Mouse (Mus musculus): ENCODE measurements around the gene Tprgl. TPM values are rescaled to one million over a fixed set of nuclear protein-coding genes. Genes with fewer than 3 reads are reported as not detected.
A peak's percentile ranks its signal among the peaks of the same experiment; 100 is the strongest.

Tprgl gene
- total RNA-seq, 2 experiments from 2014 or later = 171 to 177 TPM

- Histone ChIP-seq H3K27ac (no peak overlapping the region), H3K4me3 (no peak overlapping the region)
- DNase-seq (ENCODE audit: low spot score in 2 of 2) = no peak
- TF ChIP-seq CTCF (conservative IDR thresholded peaks at IDR 0.05) = no peak
Measured at GRCm38 (mm10) chr4:154154104-154154503, 6.4 kb downstream of the Tprgl start.

GRCm38 (mm10) chr4:154146342-154146741, 14.1 kb downstream of the Tprgl start:
- H3K4me3 ChIP-seq = no peak overlapping the region
- no peak for DNase-seq (ENCODE audit: low spot score in 2 of 2)
- no peak for TF ChIP-seq CTCF (conservative IDR thresholded peaks at IDR 0.05)
- H3K27ac ChIP-seq = peak overlapping the region; percentile 51; the same call in 1 of the 2 replicates

- Histone ChIP-seq H3K27ac (no peak overlapping the region), H3K4me3 (no peak overlapping the region)
- no peak for DNase-seq (ENCODE audit: low spot score in 2 of 2)
- peak; percentile 53 for TF ChIP-seq CTCF (conservative IDR thresholded peaks at IDR 0.05)
Measured at GRCm38 (mm10) chr4:154144712-154145111, 15.8 kb downstream of the Tprgl start.

DNA sequence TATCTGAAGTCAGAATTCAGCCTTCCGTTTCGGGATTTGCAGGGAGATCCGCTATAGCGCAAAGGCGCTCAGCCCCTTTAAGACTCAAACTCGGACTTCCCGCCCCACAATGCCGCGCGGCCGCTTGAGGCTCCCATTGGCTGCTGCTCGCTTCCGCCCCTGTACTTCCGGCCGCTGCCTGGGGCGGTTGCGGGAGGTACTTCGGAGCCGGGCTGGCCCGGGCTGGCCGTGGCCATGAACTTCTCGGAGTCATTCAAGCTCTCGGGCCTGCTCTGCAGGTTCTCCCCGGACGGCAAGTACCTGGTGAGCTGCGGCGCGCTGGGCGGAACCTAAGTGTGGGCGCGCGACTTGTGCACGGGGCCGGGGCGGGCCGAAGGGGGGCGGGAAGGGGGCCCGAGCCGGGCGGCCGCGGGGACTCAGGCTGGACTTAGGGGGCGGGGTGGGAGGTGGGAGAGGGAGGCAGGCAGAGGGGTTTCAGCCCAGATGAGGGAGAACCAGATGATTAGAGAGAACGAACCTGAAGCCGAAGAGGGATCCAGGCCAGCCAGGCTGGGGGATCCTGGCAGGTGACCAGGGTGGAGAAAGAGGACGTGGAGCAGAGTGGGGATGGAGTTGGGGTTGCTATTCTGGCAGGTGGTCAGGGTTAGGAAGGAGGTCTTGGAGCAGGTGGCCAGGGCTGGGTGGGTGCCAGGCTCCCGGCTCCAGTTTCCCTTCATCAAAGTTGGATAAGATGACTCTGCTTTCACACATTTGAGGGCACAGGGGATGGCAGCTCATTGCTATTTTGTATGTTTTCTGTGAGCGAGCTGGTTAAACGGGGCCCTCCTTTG, 18.0 kb downstream of the Tprgl start, which contains the start of gene Wrap73:
Gene Wrap73 (plus strand): TSS at position 162 of the 830 bp plus-strand sequence.
- peak; percentile 56 for TF ChIP-seq CTCF (conservative IDR thresholded peaks at IDR 0.05)
- Histone ChIP-seq H3K27ac (peak within 1 kb of the TSS; percentile 92), H3K4me3 (peak within 1 kb of the TSS; percentile 67)
- peak; percentile 86 to 90 for DNase-seq (ENCODE audit: low spot score in 2 of 2)

GRCm38 (mm10) chr4:154141009-154141867, 19.2 kb downstream of the Tprgl start:
- TF ChIP-seq CTCF (conservative IDR thresholded peaks at IDR 0.05) = no peak
- Histone ChIP-seq H3K27ac (no peak overlapping the region), H3K4me3 (no peak overlapping the region; the same call in 1 of the 2 replicates)
- no peak for DNase-seq (ENCODE audit: low spot score in 2 of 2)

GRCm38 (mm10) chr4:154140213-154141008, 20.1 kb downstream of the Tprgl start:
- no peak for TF ChIP-seq CTCF (conservative IDR thresholded peaks at IDR 0.05)
- Histone ChIP-seq H3K4me3 (peak overlapping the region; percentile 38), H3K27ac (no peak overlapping the region)
- DNase-seq (ENCODE audit: low spot score in 2 of 2) = no peak

- H3K27ac ChIP-seq = no peak within 1 kb of the TSS
- H3K4me3 ChIP-seq = peak within 1 kb of the TSS; percentile 38
- no peak for DNase-seq (ENCODE audit: low spot score in 2 of 2)
- no peak for TF ChIP-seq CTCF (conservative IDR thresholded peaks at IDR 0.05)
Measured at GRCm38 (mm10) chr4:154140182-154140212, 20.5 kb downstream of the Tprgl start, which contains the start of gene Trp73. Gene Trp73, minus strand, starts transcription at chr4:154140208.

GRCm38 (mm10) chr4:154139671-154140181, 20.7 kb downstream of the Tprgl start:
- no peak overlapping the region for H3K27ac ChIP-seq
- no peak for TF ChIP-seq CTCF (conservative IDR thresholded peaks at IDR 0.05)
- H3K4me3 ChIP-seq = peak overlapping the region; percentile 38
- no peak for DNase-seq (ENCODE audit: low spot score in 2 of 2)

- DNase-seq (ENCODE audit: low spot score in 2 of 2) = no peak
- Histone ChIP-seq H3K27ac (no peak overlapping the region), H3K4me3 (no peak overlapping the region)
- TF ChIP-seq CTCF (conservative IDR thresholded peaks at IDR 0.05) = no peak
Measured at GRCm38 (mm10) chr4:154137139-154137538, 23.3 kb downstream of the Tprgl start.

DNA sequence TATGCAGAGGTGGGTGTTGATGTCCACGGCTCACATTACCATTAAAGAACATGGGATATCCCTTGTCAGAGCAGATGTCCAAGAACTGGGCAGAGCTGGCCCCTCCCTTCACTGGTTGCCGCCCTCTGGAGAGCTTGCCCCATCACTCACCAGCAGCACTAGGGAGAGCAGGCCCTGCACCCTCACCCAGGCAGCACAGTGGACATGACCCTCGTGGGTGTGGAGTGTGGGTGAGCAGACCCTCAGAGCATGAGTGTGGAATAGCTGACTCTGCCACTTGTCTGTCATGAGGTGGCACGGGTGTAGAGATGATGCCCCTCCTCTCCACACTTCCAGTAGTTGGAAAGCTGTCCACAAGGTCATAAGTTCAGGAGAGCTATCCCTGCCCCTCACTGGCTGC, 25.7 kb downstream of the Tprgl start:
- no peak for TF ChIP-seq CTCF (conservative IDR thresholded peaks at IDR 0.05)
- H3K27ac ChIP-seq = no peak overlapping the region
- no peak overlapping the region for H3K4me3 ChIP-seq
- DNase-seq (ENCODE audit: low spot score in 2 of 2) = no peak

- no peak for DNase-seq (ENCODE audit: low spot score in 2 of 2)
- no peak for TF ChIP-seq CTCF (conservative IDR thresholded peaks at IDR 0.05)
- no peak overlapping the region for H3K4me3 ChIP-seq
- H3K27ac ChIP-seq = no peak overlapping the region
Measured at GRCm38 (mm10) chr4:154131894-154132293, 28.6 kb downstream of the Tprgl start.

DNA sequence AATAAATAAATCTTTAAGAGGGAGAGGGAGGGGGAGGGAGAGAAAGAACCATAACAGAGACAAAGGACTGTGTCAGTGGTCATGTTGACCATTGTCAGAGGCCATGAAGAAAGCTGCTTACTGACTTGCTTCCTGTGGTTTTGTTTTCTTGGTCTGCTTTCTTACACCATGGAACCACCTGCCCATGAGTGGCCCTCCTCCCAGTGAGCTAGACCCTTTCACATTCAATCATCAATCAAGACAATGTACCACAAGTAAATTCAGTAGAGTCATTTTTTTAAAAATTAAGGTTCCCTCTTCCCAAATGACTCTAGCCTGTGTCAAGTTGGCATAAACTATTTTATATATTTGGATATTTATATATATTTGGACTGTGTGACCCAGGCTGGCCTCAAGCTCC, 30.5 kb downstream of the Tprgl start:
- Histone ChIP-seq H3K4me3 (no peak overlapping the region), H3K27ac (no peak overlapping the region)
- TF ChIP-seq CTCF (conservative IDR thresholded peaks at IDR 0.05) = no peak
- no peak for DNase-seq (ENCODE audit: low spot score in 2 of 2)

DNA sequence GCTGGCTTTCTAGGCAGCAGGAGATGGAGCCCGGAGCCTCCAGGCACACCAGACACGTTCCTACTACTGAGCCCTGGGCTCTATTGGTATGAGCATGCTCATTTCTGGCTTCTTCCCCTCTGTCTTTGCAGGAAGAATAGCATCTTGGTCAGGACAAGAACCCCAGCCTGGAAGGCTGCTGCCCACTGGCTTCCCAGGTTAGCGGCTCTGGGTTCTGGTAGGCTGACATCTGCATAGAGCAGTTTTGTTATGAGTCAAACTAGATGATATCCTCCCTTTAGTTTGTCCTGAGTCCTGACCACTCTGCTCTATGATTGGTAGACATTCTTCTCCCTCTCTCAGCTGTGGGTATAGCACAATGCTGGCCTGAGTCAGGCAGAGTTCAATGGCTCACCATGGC, 33.2 kb downstream of the Tprgl start:
- Histone ChIP-seq H3K4me3 (no peak overlapping the region), H3K27ac (no peak overlapping the region)
- TF ChIP-seq CTCF (conservative IDR thresholded peaks at IDR 0.05) = no peak
- DNase-seq (ENCODE audit: low spot score in 2 of 2) = no peak
